In the genomic region with DNA sequence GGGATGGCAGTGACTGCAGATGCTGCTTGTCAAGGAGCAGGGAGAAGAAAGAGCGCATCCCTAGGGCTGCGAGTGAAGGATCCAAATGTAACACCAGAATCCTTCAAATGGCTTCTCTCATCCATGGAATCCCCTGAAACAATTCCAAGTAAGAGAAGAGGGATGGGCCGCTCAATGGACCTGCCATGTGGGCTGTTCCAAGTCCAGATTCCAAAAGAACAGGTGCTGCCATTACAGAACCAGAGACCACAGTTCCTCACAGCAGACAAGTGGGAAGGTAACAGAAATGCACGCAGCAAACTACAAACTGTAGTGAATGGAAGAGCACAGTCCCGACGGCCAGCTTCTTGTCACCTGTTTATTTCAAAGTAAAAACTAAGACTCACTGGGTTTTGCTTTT, we compare ENCODE assay signal across 28 mouse cellular contexts. TPM values are rescaled to one million over a fixed set of nuclear protein-coding genes. Genes with fewer than 3 reads are reported as not detected.
DNase-seq lines count a peak whose midpoint lies in the region; ATAC-seq and TF ChIP-seq lines count a peak whose summit lies in the region.
"Had no signal": no experiment of that assay in that cellular context is flagged by ENCODE, and none has a peak within 500 bp of the region (broad histone marks: within the 10 kb centered on the region; RNA-seq: fewer than 3 reads in every experiment).

No protein-coding gene starts in this region.

- no peak for ATAC-seq in kidney, embryonic 16.5 days (ENCODE audit: low FRiP score, low TSS enrichment)
- ATAC-seq: activated CD4-positive, CD25-positive, alpha-beta regulatory T cell, adult 4 months; CD4-positive, CD25-positive, alpha-beta regulatory T cell, adult 4 months; Patski had no signal

- no peak overlapping the region for H3K27ac ChIP-seq in kidney, adult 2 months (ENCODE audit: insufficient read depth, low read depth, low read length)
- H3K27ac ChIP-seq in kidney, embryonic 16.5 days (ENCODE audit: low read length), result no peak overlapping the region
- no peak overlapping the region for H3K27ac ChIP-seq in testis, adult 2 months (ENCODE audit: control insufficient read depth, insufficient read depth, low read depth, low read length)

- peak; percentile 48 for DNase-seq in heart, adult 11 months
- no peak for DNase-seq in heart, adult 18-20 months
- peak; percentile 56 for DNase-seq in kidney, adult 2 months
- no peak for DNase-seq in kidney, adult 11 months
- DNase-seq in kidney, adult 9 months, result peak; percentile 50
- no peak for DNase-seq in testis, postnatal 14 days (ENCODE audit: low spot score)
- DNase-seq: adrenal gland, adult 2 months; adrenal gland, adult 8-10 months; adrenal gland, postnatal 10 days; adrenal gland, postnatal 14 days; adrenal gland, postnatal 25 days; adrenal gland, postnatal 36 days; B cell, adult 2 months; cerebellum, adult 11 months; cerebellum, adult 11-12 months had no signal

- WGBS in kidney, adult 2 months, result 65% methylated on average over 6 of the region's 6 CpGs
- 92% methylated on average over 6 of the region's 6 CpGs for WGBS in kidney, embryonic 16.5 days

- H3K9ac ChIP-seq in kidney, embryonic 16.5 days (replicated peaks; ENCODE audit: low read length), result no peak overlapping the region

- no peak overlapping the region for H3K4me3 ChIP-seq in kidney, adult 2 months (ENCODE audit: insufficient read depth, low read depth, low read length)
- no peak overlapping the region for H3K4me3 ChIP-seq in kidney, embryonic 16.5 days (ENCODE audit: low read length)
- H3K4me3 ChIP-seq in testis, adult 2 months (ENCODE audit: control insufficient read depth, low read depth, low read length), result peak overlapping the region; percentile 49

- H3K27me3 ChIP-seq in kidney, adult 2 months (replicated peaks; ENCODE audit: control insufficient read depth, insufficient read depth, low read length), result no peaks in the 10 kb centered on the region
- H3K27me3 ChIP-seq in kidney, embryonic 16.5 days (ENCODE audit: insufficient read depth, low read length), result no peaks in the 10 kb centered on the region
- H3K27me3 ChIP-seq in testis, adult 2 months (ENCODE audit: control insufficient read depth, insufficient read depth, low read length), result no peaks in the 10 kb centered on the region
- H3K27me3 ChIP-seq: CH12.LX, Patski had no signal

- TF ChIP-seq POLR2A in kidney, adult 2 months (IDR thresholded peaks at IDR 0.05; ENCODE audit: low read depth, low read length), result no peak
- no peak for TF ChIP-seq POLR2A in testis, adult 2 months (IDR thresholded peaks at IDR 0.05; ENCODE audit: control insufficient read depth, low read depth, low read length)

- H3K36me3 ChIP-seq in kidney, adult 2 months (ENCODE audit: control insufficient read depth, insufficient read depth, low read length), result peaks cover 3% of the 10 kb centered on the region; the same call in 1 of the 2 replicates
- H3K36me3 ChIP-seq in kidney, embryonic 16.5 days (ENCODE audit: insufficient read depth, low read length), result peaks cover 14% of the 10 kb centered on the region; the same call in 1 of the 2 replicates
- H3K36me3 ChIP-seq in testis, adult 2 months (ENCODE audit: control insufficient read depth, insufficient read depth, low read length), result peaks cover 5% of the 10 kb centered on the region

- H3K9me3 ChIP-seq in kidney, embryonic 16.5 days (ENCODE audit: low read length), result no peaks in the 10 kb centered on the region
- H3K9me3 ChIP-seq: G1E had no signal

- TF ChIP-seq CTCF in kidney, adult 2 months (conservative IDR thresholded peaks at IDR 0.05; ENCODE audit: insufficient read depth, insufficient read length, low read depth, low read length), result no peak
- TF ChIP-seq CTCF in testis, adult 2 months (IDR thresholded peaks at IDR 0.05; ENCODE audit: control insufficient read depth, insufficient read depth, insufficient replicate concordance, low read depth, low read length), result no peak

- H3K4me2 ChIP-seq in kidney, embryonic 16.5 days (replicated peaks; ENCODE audit: low read depth, low read length), result no peak overlapping the region

- H3K4me1 ChIP-seq in kidney, adult 2 months (ENCODE audit: control insufficient read depth, insufficient read depth, low read length), result peaks cover 3% of the 10 kb centered on the region; the same call in 1 of the 2 replicates
- no peaks in the 10 kb centered on the region for H3K4me1 ChIP-seq in kidney, embryonic 16.5 days (ENCODE audit: insufficient read depth, low read length)
- no peaks in the 10 kb centered on the region for H3K4me1 ChIP-seq in testis, adult 2 months (ENCODE audit: control insufficient read depth, insufficient read depth, low read length)

RNA-seq across cellular contexts. Expression of gene Gm17304, which starts 11.5 kb away (rescaled TPM):
- not detected for total RNA-seq in heart, adult 18-20 months (2021)
- not detected in 2 replicates for polyA plus RNA-seq in kidney, adult 2 months (2012; rRNA removed)
- polyA plus RNA-seq in kidney, embryonic 16.5 days (2015; fragmentation: Nextera tagmentation; extraction: Ambion mirVana), result not detected in 2 replicates
- not detected in 2 replicates for polyA plus RNA-seq in testis, adult 2 months (2012; rRNA removed)
- total RNA-seq: adrenal gland, adult 18-20 months; adrenal gland, adult 2 months; adrenal gland, adult 8-10 months; adrenal gland, postnatal 10 days; adrenal gland, postnatal 14 days; adrenal gland, postnatal 25 days; adrenal gland, postnatal 36 days; adrenal gland, postnatal 4 days; CH12.LX; ES-E14; G1E; MEL had no signal
- polyA plus RNA-seq: activated CD4-positive, CD25-positive, alpha-beta regulatory T cell, adult 4 months; adrenal gland, adult 2 months; brain, embryonic 14.5 days; C2C12; CD4-positive, CD25-positive, alpha-beta regulatory T cell, adult 4 months; G1E; Patski had no signal

Comparison
In these comparisons a context has a peak if more than half of its experiments do, and no peak if none do; other contexts are left out.
1. DNase-seq: peak in heart, adult 11 months (single experiment), kidney, adult 2 months (single experiment) and kidney, adult 9 months (single experiment); none in heart, adult 18-20 months (0 of 2), kidney, adult 11 months (single experiment) and testis, postnatal 14 days (single experiment).